Mouse (Mus musculus): Measurements from ENCODE around the gene Hspb3.

DNA sequence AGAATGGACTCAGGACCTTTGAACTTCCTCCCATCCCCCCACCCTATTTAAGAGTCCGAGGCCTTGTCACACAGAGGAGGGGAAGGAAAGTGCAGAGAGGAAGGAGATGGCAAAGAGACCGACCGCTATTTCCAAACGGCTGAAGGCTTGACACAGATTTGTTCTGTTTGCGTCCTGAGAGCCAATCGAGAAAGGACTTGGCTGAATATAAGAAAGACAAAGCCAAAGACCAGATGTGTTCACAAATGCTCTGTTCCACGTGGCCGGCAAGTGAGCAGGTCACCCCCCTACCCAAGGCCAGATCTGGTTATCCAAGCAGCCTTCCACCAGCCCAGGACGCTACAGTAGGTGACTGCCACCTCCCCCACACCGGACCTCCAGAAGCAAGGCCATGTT, 47.9 kb downstream of the Hspb3 start:
- TF ChIP-seq CTCF (IDR thresholded peaks at IDR 0.05; ENCODE audit: control insufficient read depth, insufficient read depth, insufficient read length) (no peak), FOSL1 (IDR thresholded peaks at IDR 0.05; ENCODE audit: insufficient read depth, low read length, poor library complexity, severe bottlenecking) (no peak), CEBPB (IDR thresholded peaks at IDR 0.05; ENCODE audit: low read depth) (no peak), USF1 (IDR thresholded peaks at IDR 0.05; ENCODE audit: low read depth) (no peak), MYOD1 (IDR thresholded peaks at IDR 0.05; ENCODE audit: control insufficient read depth, insufficient read length, low read depth) (no peak), MAX (IDR thresholded peaks at IDR 0.05) (no peak)

Measured in C2C12 (cell line).